Mouse (Mus musculus) adrenal gland, postnatal 25 days (tissue): Measurements from ENCODE around the gene Arhgap44. TPM values are rescaled to one million over a fixed set of nuclear protein-coding genes. Genes with fewer than 3 reads are reported as not detected.
A peak's percentile ranks its signal among the peaks of the same experiment; 100 is the strongest.

Experiments used
- DNase-seq: peaks from one replicate; pipeline ENCODE4 v3.0.0; 2021; ENCODE audit warnings: mixed read lengths
- microRNA-seq, 2 experiments: library from miRNA; unstranded; fragments of <30 nt; microRNA quantifications; one replicate each; pipeline ENCODE4 v1.2.0; 2021
- total RNA-seq: library from RNA; stranded (reverse); gene quantifications from 2 replicates; pipeline ENCODE4 v1.2.3, GENCODE M21; 2021

Arhgap44 gene
- total RNA-seq, 1 experiment from 2014 or later = 7.8 TPM

DNA sequence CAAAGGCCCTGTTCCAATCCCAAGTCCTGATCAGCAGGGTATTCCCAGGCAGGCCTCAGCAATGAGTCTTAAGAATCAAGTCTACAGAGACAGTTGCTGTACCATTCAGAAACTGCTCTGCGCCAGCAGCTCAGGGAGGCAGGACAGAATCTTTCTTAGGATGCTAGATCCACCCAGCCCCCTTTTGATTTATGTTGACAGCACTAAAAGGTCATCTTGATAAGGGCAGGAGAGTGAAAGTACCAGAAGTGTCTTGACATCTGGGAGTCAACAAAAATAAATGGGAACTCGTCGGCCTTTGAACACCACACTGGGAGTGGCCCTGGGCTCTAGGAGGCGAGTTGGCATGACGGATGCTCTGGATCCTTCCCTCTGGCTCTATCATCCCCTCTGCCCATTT, 159.2 kb downstream of the Arhgap44 start:
- no peak for DNase-seq

DNA sequence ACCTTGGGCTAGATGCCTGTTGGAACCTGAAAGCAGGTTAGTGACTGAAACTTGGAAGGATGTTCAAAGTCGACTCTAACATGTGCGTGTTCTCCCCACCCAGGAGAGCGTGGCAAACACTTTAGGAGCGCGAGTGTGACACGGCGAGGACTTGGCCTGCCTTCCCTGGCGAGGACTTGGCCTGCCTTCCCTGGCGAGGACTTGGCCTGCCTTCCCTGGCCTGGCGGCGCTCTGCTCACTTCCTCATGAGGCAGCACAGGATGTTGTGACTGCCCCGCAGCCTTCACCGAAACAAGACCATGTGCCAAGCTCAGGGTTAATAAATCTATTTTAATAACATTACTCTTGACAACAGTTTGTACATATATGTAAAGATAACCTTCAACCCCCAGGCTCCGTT, 161.0 kb downstream of the Arhgap44 start:
- DNase-seq = no peak

DNA sequence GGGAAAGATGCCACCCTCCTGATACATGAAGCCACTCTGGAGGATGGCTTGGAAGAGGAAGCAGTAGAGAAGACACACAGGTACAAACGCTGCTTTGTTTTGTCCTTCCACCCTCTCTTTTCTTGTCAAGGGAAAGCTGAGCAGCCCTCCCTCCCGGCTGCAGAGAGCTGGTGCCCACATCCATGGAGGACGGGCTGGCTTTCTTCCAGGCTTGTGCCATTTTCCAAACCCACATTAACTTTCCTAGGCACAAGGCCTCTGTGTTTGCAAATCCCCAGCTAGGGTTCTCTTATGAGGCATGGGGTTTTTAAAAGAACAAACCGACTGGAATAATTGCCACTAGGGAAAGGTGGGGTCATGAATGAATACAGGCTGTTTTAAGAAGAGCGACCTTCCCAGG, 163.1 kb downstream of the Arhgap44 start:
- no peak for DNase-seq

DNA sequence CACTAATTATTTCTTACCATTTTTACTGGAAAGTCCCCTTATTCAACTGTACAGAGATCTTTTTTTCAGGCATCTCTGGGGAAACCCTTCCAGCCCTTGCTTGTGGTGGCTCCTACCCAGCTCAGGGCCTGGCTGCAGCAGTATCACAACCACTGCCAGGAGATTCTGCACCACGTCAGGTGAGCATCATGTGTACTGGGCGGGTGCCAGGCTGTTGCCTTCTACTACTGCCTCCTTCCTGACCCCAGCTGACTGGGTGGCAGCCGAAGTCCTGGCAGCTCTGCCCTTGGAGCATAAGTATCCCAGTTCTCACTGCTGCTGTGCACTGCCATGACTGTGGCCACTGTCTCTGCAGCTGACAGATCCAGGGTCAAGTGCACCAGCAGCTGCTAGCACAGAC, 164.3 kb downstream of the Arhgap44 start:
- DNase-seq = no peak

DNA sequence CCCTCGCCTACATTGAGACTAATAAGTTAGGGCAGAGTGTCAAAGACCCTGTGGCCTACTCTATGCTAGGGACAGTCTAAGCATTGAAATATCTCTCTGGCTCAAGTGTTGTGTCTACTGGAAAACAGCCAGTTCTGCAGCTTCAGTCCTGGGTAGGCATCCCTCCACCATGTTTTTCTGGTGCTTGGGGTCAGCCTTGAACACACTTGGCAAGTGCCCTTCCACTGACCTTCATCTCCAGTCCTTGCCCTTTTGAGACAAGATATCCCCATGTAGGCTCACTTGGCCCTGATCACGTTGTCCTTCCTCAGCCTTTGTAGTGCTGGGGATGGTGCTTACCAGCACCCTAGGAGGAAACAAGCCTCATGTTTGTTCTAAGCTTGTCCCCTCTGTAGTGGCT, 174.2 kb downstream of the Arhgap44 start:
- no peak for DNase-seq

DNA sequence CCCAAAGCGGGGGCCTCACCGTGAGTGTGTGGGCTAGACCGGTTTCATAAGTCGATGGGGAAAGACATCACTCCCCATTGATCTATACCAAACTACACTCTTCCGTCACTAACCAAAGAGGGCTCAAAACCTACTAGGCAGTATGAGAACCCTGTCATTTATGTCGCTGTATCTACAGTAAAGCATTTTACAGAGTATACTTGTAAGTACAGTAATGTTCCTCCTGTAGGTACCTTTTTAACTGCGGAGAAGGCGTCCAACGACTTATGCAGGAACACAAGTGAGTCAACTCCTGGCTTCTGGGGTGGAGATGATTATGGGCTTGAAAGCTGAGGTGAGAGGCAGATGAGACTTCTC, 183.3 kb downstream of the Arhgap44 start:
- no peak for DNase-seq

DNA sequence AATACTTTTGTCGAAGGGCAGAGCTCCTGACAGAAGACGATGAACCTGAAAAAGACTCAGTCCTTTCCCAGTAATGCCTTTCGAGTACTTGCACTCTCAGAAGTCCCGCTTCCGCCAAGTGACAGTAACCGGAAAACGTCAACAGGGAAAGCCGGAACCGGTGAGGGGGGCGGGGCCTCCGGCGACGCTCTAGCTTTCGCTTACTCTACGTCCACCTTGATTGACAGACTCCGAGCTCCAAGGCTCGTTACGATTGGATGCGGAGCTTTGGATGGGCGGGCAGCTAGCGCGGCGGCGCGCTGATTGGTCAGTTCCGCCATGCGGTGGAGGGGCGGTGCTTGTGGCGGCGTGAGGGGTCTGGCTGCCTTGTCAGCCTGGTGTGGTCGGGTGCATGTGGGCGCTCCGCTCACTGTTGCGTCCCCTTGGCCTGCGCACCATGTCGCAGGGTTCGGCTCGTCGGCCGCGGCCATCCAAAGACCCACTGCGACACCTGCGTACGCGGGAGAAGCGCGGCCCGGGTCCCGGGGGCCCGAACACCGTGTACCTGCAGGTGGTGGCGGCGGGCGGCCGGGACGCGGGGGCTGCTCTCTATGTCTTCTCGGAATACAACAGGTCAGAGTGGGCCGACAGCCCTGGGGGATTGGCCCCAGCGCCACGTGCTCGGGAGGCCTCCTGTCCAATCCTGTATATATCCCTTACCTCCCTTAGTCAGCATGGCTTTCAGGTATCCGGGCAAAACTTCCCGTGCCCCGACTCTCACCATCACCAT, 183.9 kb downstream of the Arhgap44 start, which contains the start of gene Elac2:
TSS of gene Elac2 (plus strand) at position 319 of the 769 bp plus-strand sequence.
- peak; percentile 94 for DNase-seq

DNA sequence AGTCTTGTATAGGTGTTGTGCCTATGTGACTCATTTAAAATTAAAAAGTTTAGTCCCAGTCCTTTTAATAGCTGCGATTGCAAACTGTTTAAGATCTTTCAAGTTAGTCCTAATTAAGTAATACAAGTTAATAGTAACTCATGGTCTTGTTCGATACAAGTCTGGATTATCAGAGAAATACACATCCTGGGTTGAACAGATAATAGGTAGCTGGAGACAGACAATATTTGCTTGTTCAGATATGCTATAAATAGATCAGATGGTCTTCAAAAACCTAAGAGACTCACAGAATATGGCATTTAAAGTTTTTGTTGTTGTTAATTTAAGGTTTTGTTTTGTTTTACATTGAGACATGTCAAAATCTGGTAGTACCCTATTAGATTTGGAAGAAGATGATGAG, 190.3 kb downstream of the Arhgap44 start:
- DNase-seq = no peak

DNA sequence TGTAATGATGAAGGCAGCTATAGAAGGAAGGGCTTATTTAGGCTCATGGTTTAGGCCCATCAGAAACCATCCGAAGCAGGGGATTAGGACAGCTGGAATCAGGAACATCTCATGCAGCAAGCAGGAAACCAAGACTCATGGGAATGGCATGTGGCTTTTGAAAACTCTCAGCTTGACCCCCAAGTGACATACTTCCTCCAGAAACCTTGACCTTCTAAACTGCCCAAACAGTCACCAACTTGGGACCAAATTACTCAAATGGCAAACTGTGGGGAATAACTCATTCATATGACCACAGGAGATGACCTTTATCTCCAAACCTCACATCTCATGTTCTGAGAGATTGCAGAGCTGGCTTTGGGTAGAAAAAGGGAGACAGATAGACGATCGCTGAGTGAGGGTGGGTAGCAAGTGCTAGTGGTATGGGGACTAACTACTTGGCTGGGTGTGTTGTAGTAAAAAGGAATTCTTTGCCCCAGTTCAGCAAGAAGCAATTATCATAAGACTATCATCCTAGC, 191.2 kb downstream of the Arhgap44 start:
- no peak for DNase-seq

DNA sequence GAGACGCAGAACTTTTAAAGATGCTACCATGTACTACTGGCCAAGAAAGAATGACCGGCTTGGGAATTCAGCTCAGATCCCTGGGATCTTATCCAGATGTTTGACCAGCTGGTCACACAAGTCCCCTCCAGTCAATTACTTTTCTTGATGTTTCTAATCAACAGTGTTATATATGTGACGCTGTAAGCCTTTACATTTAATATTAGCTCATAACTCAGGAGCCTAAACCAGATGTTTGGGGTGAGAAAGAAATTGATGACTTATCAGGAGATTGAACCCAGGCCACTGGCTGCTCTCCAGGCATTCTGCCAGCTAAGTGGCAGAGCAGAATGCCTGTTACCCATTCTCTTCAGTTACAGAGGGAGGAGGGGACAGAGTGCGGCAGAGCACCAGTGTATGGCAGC, 193.8 kb downstream of the Arhgap44 start:
- DNase-seq = no peak

DNA sequence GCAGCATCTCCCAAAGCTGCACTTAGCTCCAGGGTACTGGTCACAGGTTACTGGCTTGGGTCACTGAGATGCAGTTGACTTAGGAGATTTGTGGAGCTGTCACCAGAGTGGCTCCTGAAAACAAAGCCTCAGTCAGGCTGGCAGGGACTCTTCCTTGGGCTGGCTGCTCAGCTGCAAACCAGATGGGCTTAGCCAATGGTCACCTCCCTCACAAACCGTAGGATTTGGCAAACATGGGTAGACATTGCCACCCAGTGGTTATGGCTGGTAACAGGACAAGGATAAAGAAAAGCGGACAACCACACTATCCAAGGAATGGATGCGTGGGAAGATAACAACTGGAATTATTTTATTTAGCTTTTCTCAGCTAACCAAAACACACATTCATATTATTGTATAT, 194.3 kb downstream of the Arhgap44 start:
- DNase-seq = peak; percentile 63

DNA sequence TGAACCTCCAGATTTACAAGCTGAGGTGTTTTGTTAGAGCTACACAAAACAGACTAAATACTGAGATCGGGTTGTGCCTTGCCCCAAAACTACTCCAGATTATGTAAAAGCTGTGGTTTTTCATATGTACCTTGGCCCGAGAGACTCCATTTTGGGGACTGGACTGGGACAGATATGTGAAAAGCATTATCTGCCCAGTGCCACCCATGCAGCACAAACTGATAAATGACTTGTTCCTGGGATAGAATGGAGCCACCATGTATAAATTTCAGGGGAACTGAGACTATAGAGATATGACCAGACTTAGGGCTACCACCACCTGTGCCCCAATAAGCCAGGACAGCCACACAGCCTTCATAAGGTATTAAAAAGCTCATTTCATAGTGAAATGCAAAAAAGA, 200.1 kb downstream of the Arhgap44 start:
- no peak for DNase-seq

DNA sequence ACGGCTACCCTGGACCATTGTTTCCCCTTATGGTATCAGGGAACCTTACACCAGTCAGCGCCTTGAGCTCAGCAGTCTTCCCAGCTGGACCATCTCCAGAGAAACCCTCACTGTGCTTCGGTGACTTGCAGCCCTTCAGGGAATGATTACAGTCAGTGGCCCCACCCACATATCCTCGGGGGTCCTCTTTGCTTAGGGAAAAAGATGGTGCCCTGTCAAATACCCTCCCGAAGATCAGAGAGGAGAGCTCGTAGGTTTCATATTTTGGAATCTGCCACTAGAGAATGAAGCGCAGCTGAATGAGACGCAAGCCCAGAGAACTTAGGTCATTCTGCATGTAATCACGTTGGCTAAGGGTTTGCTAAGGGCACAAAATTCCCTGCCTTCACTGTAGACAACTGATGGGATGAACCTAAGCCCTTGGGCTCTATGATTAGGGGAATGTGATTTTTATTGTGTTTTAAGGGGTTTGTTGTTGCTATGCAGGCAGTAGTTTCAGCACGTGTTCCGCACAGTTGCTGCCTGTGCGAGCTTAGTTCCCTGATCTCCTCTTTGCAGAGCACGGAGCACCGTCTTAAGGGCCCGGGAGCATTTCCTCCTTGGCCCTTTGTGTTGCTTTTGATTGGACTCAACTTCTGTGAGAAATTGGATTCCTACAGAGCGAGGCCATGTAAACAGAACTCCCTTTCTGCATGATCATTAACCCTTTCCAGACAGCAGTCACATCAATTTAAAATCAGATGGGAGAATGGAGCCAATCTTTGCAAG, 205.6 kb downstream of the Arhgap44 start:
- DNase-seq = no peak

Small RNAs within 50 kb of the gene (microRNA-seq; reads per million reads assigned to microRNA genes)
- 0 reads per million in 2 experiments for gene Gm25991

Other genes with a start within 250 kb of the Arhgap44 start
- gene Elac2, start 183.9 kb downstream of the Arhgap44 start, total RNA-seq = 38.1 and 53.4 TPM in 2 replicates
- gene 1700086D15Rik, start 3.1 kb downstream of the Arhgap44 start, total RNA-seq = 0.86 TPM in 1 of 2 replicates, not detected in the other
- 0.15 and 0.29 TPM in 2 replicates for gene Myocd, start 107.0 kb upstream of the Arhgap44 start, total RNA-seq